Mouse (Mus musculus) adrenal gland, adult 8-10 months (tissue): ENCODE data around the gene Tmco1. TPM values are rescaled to one million over a fixed set of nuclear protein-coding genes. Genes with fewer than 3 reads are reported as not detected.

Experiments used
- DNase-seq: peaks from one replicate; pipeline ENCODE4 v3.0.0; 2022
- microRNA-seq, 2 experiments: library from miRNA; unstranded; fragments of <30 nt; microRNA quantifications; one replicate each; pipeline ENCODE4 v1.2.0; 2022
- total RNA-seq, 4 experiments: library from RNA; stranded (reverse); gene quantifications; 2 replicates each; pipeline ENCODE4 v1.2.4; 2022

Tmco1 gene
- total RNA-seq, 4 experiments from 2014 or later, result 145 to 176 (median 155) TPM

- no peak for DNase-seq
These were observed 66.8 kb downstream of the Tmco1 start for GRCm38 (mm10) chr1:167374942-167375341.

DNA sequence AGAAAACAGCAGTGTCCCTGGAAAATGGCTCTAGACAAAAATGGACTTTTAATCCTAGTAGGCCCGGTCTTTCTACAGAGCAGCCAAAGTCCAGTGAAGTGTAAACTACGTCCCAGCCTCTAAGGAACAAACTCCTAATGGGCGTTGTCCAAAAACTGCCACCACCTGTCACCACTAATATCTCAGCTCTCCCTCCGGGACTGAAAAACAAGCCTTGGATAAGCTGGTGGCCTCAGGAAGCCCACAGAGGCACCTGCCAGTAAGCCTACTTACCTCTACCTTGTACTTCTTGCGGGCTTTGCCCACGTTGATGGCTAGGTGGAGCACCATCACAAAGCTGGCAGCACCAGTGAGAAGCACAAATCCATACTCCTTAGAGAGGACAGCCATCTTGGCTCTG lies 69.8 kb downstream of the Tmco1 start:
- DNase-seq, result no peak

- DNase-seq, result peak; percentile 23
These were observed 71.6 kb downstream of the Tmco1 start for GRCm38 (mm10) chr1:167379751-167380150.

GRCm38 (mm10) chr1:167380223-167380622 lies 72.0 kb downstream of the Tmco1 start:
- no peak for DNase-seq

- no peak for DNase-seq
These were observed 73.2 kb downstream of the Tmco1 start for GRCm38 (mm10) chr1:167381050-167382015.

DNA sequence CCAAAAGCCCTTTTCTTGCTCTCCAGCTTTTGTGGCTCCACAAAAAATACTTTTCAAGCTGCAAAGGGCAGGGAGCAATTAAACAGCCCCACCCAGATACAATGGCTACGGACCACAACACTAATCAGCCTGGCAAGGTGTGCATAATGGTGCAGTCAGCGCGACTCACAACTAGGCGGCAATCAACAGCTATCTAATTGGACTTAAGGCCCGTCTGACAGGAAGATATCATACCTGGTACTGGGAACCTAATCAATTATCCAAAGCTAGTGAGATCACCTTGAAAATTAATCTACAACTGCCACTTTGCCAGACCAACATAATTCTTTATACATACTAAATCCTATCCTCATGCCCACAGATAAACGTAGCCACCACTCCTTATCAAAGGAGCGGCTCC lies 74.1 kb downstream of the Tmco1 start:
- DNase-seq, result no peak

GRCm38 (mm10) chr1:167382763-167383162 lies 74.6 kb downstream of the Tmco1 start:
- no peak for DNase-seq

GRCm38 (mm10) chr1:167383178-167383577 lies 75.0 kb downstream of the Tmco1 start:
- no peak for DNase-seq

Small RNA genes within 50 kb of the gene (microRNA-seq; reads per million reads assigned to microRNA genes)
- gene Gm25911 (0 reads per million in 2 experiments), gene Mir6347 (0 reads per million in 2 experiments)

Other genes starting within 250 kb of the Tmco1 start
- 10 to 100 TPM; 30.9 to 55.9 (median 45.0) TPM for gene Uck2, start 23.1 kb upstream of the Tmco1 start, total RNA-seq
- 100 to 1,000 TPM in 1 of 4 experiments, 10 to 100 TPM in 3; 68.3 to 108 (median 76.9) TPM for gene Aldh9a1, start 41.6 kb downstream of the Tmco1 start, total RNA-seq
- gene Mgst3, start 85.5 kb downstream of the Tmco1 start, total RNA-seq, result 100 to 1,000 TPM in 2 of 4 experiments, 10 to 100 TPM in 2; 69.3 to 119 (median 87.4) TPM
- gene Lrrc52, start 158.4 kb downstream of the Tmco1 start, total RNA-seq, result under 1 TPM in 1 of 4 experiments, not detected in 3; 0.20 TPM